Mouse (Mus musculus) hindbrain, embryonic 13.5 days (tissue): ENCODE measurements at regions not wholly inside any gene's neighbourhood (a gene's known extent, or its start where the extent isn't known, plus 50 kb on each side); places are given as distances from the start of the nearest gene placed in this dataset.

Experiments used
- ATAC-seq: fragments of 200-750 bp; cut with Nextera tagmentation; 2 replicates; pipeline ENCODE4 v1.8.0; 2017; ENCODE audit warnings: moderate TSS enrichment; ENCODE audit not compliant: low FRiP score
- H3K27ac ChIP-seq: fragments of 300-500 bp; sonication (generic); 2 replicates; pipeline ENCODE4 v1.5.1; 2015; ENCODE audit warnings: inconsistent platforms, mild to moderate bottlenecking, moderate library complexity
- H3K27me3 ChIP-seq: fragments of 300-500 bp; sonication (generic); 2 replicates; pipeline ENCODE4 v1.6.1; 2015; ENCODE audit warnings: mild to moderate bottlenecking, inconsistent platforms
- H3K36me3 ChIP-seq: fragments of 300-500 bp; sonication (generic); 2 replicates; pipeline ENCODE4 v1.6.1; 2015; ENCODE audit warnings: mild to moderate bottlenecking, inconsistent platforms
- H3K4me1 ChIP-seq: fragments of 300-500 bp; sonication (generic); replicated peaks from 2 replicates; pipeline ENCODE4 v1.6.1; 2015; ENCODE audit warnings: inconsistent platforms
- H3K4me2 ChIP-seq: fragments of 300-500 bp; sonication (generic); 2 replicates; pipeline ENCODE4 v1.6.1; 2015; ENCODE audit warnings: inconsistent platforms, mild to moderate bottlenecking, moderate library complexity
- H3K4me3 ChIP-seq: fragments of 300-500 bp; sonication (generic); 2 replicates; pipeline ENCODE4 v1.5.1; 2015; ENCODE audit warnings: mild to moderate bottlenecking, inconsistent platforms
- H3K9ac ChIP-seq: fragments of 300-500 bp; sonication (generic); 2 replicates; pipeline ENCODE4 v1.6.1; 2015; ENCODE audit warnings: mild to moderate bottlenecking, inconsistent platforms
- H3K9me3 ChIP-seq: fragments of 300-500 bp; sonication (generic); 2 replicates; pipeline ENCODE4 v1.6.1; 2016; ENCODE audit warnings: inconsistent platforms
- WGBS: fragments of 180-500 bp; shearing (Covaris S2); methylation state at CpG from one replicate; pipeline ENCODE4 v1.1.7; 2015; 5-methylcytosine and 5-hydroxymethylcytosine counted together

DNA sequence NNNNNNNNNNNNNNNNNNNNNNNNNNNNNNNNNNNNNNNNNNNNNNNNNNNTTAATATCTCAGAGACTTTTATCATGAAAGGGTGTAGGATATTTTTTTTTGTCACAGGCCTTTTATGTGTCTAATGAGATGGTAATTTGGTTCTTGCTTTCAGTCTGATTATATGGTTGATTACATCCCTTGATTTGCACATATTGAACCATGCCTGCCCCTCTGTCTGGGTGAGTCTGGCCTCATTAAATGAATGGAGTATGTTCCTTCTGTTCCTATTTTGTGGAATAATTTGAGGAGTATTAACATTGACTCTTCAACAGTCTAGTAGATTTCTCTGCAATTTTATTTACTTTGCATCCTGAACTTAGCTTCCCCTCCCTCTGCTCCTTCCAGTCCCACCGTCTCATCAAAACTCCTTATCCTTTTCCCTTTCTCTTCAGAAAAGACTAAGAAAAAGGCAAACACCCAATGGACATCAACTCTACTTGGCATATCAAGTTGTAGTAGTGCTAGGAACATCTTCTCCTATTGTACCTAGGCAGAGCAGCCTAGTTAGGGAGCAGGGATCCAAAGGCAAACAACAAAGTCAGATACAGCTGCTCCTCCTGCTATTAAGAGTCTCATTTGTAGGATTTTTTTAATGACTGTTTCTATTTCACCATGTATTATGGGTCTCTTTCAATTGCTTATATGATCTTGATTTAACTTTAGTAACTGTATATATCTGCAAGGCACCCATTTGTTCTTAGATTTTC is 1185.0 kb upstream of the Cdh7 start:
- H3K9me3 ChIP-seq, result no peaks in the 10 kb centered on the region
- 33% methylated on average over 1 of the region's 1 CpGs for WGBS

GRCm38 (mm10) chr1:108800101-108800500 is 1182.1 kb upstream of the Cdh7 start:
- 57% methylated on average over 4 of the region's 4 CpGs for WGBS
- Histone ChIP-seq H3K36me3 (no peaks in the 10 kb centered on the region), H3K4me2 (no peak overlapping the region), H3K4me1 (no peaks in the 10 kb centered on the region; the same call in 1 of the 2 replicates), H3K9ac (no peak overlapping the region), H3K4me3 (no peak overlapping the region), H3K27me3 (no peaks in the 10 kb centered on the region), H3K9me3 (no peaks in the 10 kb centered on the region), H3K27ac (no peak overlapping the region)
- no peak for ATAC-seq

More for the DNA sequence above, 1185.0 kb upstream of the Cdh7 start:
- H3K4me2 ChIP-seq, result no peak overlapping the region
- no peak overlapping the region for H3K9ac ChIP-seq
- peak; percentile 66; the same call in 1 of the 2 replicates for ATAC-seq
- H3K27me3 ChIP-seq, result no peaks in the 10 kb centered on the region
- no peaks in the 10 kb centered on the region; the same call in 1 of the 2 replicates for H3K4me1 ChIP-seq
- no peak overlapping the region for H3K27ac ChIP-seq
- no peaks in the 10 kb centered on the region for H3K36me3 ChIP-seq
- H3K4me3 ChIP-seq, result no peak overlapping the region

- ATAC-seq, result no peak
- H3K27me3 ChIP-seq, result no peaks in the 10 kb centered on the region
- no peak overlapping the region for H3K9ac ChIP-seq
- no peaks in the 10 kb centered on the region for H3K9me3 ChIP-seq
- no peaks in the 10 kb centered on the region for H3K4me1 ChIP-seq
- no peak overlapping the region for H3K4me2 ChIP-seq
- no peaks in the 10 kb centered on the region for H3K36me3 ChIP-seq
- H3K27ac ChIP-seq, result no peak overlapping the region
- no peak overlapping the region for H3K4me3 ChIP-seq
- 89% methylated on average over 2 of the region's 2 CpGs for WGBS
These were observed 1155.0 kb upstream of the Cdh7 start for GRCm38 (mm10) chr1:108827238-108827637.
